Mouse (Mus musculus) kidney, postnatal 10 days (tissue): ENCODE results near the gene Brd4.
"Not testable (repeated sequence)": the region's sequence is repeated elsewhere in the genome, so short reads cannot be mapped to it uniquely, and the experiment has no call there.

Experiments
- DNase-seq: peaks from one replicate; pipeline ENCODE4 v3.0.0; 2021; ENCODE audit warnings: mixed read lengths

The Brd4 gene

GRCm38 (mm10) chr17:32220873-32221272, 63.6 kb downstream of the Brd4 start:
- DNase-seq = peak; percentile 33

DNA sequence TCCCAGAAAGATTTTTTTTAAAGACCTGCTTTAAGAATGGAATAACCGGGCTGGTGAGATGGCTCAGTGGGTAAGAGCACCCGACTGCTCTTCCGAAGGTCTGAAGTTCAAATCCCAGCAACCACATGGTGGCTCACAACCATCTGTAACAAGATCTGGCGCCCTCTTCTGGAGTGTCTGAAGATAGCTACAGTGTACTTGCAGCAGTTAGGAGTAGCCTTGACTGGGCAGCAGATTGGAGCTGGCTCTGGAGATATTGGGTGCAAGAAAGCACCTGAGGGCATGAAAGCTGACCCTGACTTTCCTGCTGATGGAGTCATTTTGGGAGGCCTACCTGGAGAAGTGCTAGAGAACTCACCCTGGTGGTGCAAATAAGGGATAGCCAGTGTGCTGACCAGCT, 68.9 kb downstream of the Brd4 start:
- not testable (repeated sequence) for DNase-seq

DNA sequence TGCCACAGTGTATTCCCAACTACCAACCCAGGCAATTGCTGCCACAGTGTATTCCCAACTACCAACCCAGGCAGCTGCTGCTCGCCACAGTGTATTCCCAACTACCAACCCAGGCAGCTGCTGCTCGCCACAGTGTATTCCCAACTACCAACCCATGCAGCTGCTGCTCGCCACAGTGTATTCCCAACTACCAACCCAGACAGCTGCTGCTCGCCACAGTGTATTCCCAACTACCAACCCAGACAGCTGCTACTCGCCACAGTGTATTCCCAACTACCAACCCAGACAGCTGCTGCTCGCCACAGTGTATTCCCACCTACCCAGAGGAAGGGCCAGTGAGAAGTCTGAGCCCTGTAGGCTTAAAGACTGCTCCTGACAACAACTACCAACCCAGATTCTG, 73.0 kb downstream of the Brd4 start:
- DNase-seq = not testable (repeated sequence)

- DNase-seq = peak; percentile 85
Measured at GRCm38 (mm10) chr17:32209752-32210151, 74.8 kb downstream of the Brd4 start.

GRCm38 (mm10) chr17:32209144-32209543, 75.4 kb downstream of the Brd4 start:
- DNase-seq = peak; percentile 78

- peak; percentile 70 for DNase-seq
Measured at GRCm38 (mm10) chr17:32207586-32208245, 76.8 kb downstream of the Brd4 start.

DNA sequence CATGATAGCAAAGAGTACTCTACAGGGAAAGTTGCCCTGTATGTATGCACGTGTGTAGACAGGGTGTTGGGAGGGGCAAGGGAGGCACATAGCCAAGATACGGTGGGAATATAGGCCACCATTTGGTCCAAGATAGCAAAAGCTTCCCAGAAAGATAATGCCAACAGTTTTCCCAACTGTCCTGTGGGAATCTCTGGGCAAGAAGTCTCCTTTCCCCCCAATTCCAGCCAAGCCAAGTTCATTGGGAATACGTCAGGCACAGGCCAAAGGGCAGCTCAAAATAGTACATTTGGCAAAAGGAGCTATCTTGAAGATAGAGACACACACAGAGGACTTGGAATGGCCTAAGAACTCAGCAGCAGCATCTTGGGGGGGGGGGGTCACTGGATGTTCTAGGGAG, 79.2 kb downstream of the Brd4 start:
- DNase-seq = no peak

GRCm38 (mm10) chr17:32202972-32203371, 81.5 kb downstream of the Brd4 start:
- DNase-seq = no peak

DNA sequence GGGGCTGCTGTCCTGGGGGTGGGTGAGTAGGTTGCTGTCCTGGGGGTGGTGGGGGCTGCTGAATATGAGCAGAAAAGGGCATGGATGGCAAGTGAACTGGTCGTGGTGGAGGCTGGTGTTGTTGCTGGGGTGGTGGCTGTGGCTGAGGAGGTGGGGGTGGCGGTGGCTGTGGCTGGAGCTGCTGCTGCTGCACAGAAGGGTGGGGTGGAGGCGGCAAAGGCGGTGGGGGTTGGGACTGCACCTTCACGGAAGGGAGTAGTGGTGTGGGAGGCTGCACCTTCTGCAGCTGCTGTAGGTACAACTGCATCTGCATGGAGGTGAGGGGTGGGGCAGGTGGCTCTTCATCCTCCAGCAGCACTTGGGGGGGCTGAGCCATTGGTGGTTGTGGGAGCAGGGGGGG, 83.4 kb downstream of the Brd4 start:
- no peak for DNase-seq

DNA sequence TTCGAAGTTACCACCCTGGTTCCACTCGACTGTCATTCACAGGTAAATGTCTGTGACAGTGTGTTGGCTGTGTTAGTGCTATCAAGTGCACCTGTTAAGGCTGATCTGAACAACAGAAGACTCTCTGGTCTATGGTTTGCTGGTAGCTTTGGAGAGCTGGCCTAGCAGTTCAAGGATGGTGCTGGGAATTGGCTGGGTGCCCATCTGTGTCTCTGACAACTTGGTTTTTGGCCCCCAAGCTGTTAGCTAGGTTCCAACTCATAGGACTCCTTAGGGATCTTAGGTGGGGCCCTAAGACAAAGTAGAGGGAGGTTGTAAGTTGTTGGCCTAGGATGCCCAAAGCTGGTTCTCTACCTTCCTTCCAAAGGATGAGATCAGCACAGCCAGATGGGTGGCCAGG, 84.7 kb downstream of the Brd4 start:
- DNase-seq = no peak

DNA sequence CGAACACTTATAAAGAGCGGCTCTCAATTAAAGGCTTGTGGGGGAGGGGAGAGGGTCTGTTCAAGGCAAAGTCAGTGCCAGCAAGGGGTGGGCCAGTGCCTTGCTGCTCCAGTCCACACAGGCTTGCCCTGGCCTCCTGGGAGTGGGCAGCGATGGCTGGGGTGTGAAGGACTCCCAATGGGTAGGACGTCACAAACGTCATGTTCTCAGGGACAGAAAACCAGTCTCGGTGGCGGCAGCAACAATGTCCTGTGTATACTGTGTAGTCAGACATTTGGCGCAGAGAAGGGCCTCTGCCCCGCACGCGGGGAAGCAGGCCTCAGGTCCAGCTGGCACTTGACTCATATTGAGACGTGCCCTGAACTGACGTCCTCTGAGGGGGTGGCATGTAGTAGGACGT, 87.4 kb downstream of the Brd4 start:
- DNase-seq = no peak

DNA sequence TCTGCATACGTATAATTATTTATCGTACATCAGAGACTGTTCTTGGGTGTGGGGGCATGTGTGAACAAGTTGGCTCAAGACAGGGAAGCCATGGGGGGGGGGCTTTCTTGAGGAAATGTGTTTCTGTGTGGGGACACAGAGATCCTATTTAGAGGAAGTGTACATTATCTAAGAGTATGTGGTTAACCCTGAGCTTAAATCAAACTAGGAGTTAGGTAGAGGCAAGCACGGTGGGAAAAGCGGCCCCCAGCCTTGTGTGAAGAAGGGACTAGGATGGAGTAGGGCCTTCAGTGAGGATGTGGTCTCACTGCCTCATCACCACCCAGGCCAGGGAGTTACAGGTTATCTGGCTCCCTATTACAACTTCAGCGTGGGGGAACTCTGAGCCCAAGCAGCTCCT, 88.8 kb downstream of the Brd4 start:
- DNase-seq = no peak

DNA sequence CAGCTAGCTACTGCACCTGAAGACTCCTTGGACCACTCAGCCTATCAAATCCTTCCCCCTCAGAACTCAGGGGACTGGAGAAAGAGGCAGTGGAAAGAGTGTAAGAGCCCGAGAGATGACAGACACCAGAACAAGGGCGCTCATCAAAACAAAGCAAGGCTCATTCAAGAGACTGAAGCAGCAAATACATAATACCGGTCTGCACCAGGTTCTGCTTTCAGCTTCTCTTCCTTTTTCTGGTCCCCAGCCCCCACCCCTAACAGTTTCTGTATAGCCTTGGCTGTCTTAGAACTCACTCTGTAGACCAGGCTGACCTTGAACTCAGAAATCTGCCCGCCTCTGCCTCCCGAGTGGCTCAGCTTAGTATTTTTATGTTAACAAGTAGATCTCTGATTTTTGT, 91.5 kb downstream of the Brd4 start:
- no peak for DNase-seq

DNA sequence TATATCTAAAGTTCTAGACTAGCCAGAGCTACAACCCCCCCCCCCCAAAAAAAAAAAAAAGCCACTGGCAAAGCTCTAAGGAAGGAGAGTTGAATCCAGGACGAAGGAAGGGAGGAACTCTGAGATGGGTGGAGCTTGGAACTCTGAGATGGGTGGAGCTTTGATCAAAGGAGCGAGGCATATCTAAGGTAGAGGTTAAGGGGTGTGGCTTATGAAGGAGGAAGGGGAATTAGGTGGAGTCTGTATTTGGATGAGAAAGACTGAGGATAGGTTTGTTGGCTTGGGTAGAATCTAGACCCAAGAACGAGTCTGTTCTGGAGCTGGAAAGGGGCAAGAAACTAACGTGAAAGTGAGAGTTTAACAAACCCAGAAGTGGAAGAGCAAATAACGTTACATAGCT, 94.7 kb downstream of the Brd4 start:
- no peak for DNase-seq

DNA sequence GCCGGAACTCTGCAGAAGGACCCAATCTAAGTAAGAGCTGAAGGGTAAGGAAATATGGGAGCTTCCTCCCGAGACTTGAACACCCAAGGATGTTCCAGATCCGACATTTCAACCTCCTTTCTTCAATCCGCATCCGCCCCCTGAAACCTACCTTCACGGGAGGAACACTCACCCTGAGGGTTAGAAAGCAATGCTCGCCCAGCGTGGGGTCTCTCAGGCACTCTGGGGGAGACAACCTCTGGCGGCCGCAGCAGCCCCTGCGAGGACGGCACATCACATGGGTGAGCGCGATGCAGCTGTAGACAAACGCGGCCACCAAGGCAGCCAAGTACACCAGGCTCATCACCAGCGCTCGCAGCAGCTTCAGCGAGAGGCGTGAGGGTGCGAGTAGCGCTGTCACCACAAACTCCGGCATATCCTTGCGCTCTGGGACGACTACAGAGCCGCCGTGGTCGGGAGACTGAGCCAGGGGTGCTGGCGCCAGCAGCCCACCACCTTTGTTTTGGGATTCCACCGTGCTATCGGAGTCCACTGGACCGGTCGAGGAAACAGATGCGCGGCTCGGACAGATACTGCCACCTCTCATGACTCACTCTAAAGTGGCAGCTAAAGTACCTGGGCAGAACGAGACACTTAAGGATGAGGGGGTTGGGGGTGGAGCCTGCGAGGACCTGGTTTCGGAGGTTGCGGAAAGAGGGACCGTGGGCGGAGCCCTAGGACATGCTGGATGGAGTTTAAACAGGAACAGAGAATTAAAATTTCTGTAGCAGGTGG, 95.5 kb downstream of the Brd4 start, which contains the start of gene Ephx3:
TSS of gene Ephx3 (minus strand) at position 687 of the 774 bp plus-strand sequence.
- no peak for DNase-seq

- DNase-seq = no peak
Measured at GRCm38 (mm10) chr17:32183017-32183416, 101.5 kb downstream of the Brd4 start.

DNA sequence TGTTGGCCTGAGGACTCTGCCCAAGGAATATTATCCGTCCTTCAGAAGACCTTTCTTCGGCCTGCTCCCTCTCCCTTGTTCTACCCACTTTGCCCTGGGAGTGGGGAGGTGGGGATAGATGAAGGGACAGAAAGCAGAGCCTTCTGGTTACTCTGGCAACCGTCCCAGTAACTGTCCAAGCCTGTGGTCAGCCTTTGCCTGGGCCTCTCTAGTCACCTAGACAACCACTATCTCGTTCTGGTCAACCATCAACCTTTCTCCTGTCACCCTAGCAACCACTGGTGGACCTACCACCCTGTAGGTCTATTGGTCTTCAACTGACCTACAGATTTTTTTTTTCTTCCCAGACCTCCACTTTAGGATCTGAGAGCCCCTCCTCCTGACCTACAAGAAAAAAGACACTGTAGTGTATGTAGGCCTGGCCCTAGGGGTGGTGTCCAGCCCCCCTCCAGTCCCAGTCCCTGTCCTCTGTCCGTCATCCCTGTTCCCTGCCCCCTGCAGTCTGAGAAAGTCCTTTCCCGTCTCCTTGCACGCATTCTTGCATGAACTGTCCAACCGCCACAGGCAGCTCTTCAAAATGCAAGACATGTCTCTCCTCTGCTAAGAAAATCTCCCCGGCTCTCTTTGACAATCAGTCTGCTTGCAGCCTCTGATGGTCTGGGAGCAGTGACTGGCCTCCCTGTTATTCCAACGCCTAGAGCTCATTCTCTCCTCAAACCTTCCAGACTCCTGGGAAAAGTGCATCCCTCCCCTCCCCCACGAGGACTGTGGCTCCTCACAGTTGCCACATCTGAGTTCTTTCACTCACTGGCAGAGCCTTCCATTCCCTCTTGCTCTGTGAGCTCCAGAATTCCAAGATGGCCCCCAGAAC, 104.7 kb downstream of the Brd4 start:
- DNase-seq = no peak

- no peak for DNase-seq
Measured at GRCm38 (mm10) chr17:32176919-32177318, 107.6 kb downstream of the Brd4 start.

DNA sequence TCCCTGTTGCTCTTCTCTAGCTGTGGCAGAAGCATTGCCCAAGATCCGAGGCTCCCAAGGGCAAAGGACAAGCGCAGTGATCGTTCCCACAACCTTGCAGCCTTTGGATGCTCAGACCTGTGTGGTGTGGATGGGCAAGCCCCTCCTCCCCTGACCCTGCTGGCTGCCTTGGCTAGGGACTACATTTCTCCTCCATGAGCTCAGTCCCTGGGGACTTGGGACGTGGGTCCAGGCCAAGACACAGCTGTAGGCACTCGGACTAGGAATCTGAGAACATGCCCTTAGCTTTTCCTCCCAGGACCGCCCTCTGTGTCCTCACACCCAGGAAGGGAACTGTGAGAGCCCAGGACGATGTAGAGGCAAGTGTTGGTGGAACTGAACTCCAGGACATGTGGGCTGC, 111.4 kb downstream of the Brd4 start:
- DNase-seq = peak; percentile 88

DNA sequence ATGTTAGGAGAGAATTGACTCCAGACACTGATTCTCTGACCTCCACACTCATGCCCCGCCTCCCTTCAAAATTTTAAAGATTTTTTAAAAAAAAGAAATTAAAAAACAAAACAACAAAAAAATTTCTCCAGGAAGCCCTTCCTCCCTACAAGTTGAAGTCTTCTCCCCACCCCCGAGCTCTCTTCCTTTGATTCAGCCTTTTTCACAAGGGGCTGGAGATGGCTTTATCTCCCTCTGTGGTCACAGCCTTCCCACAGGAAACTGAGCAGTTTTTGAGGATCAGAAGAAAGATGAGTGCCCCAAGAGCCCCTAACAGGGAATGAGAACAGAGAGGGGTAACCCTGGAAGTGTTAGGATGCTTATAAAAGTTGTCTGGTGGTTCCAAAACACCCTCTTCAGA, 112.0 kb downstream of the Brd4 start:
- DNase-seq = no peak

DNA sequence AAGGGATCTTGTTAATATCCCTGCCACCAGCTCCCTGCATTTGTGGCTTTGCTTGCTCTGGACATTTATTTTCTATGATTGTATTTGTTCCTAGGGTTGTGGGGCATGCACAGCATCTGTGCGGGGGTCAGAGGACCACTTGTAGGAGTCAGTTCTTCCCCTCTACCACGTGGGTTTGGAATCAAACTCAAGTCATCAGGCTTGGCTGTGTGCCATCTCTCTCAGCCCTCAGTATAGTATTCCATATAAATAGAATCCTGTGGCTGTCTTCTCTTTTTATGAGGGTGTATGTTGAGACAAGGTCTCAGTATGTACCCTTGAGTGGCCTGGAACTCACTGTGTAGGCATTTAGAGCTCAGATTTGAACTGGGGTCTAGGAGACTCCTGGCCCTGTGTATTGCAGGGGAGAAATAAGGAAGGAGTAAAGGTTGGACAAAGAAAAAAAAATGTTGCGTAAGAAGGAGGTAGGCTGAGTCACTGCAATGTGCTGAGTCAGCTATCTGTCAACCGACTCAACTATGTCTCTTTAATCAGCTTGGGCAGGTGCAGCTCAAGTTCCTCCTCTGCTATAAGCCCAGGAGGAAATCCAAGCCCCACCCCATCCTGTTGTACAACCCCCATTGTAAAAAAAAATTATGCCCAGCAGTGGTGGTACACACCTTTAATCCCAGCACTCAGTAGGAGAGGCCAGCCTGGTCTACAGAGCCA, 114.8 kb downstream of the Brd4 start:
- no peak for DNase-seq

- DNase-seq = peak; percentile 87
Measured at GRCm38 (mm10) chr17:32166687-32167086, 117.8 kb downstream of the Brd4 start, which contains the start of gene Notch3. Gene Notch3 (minus strand): TSS chr17:32166852.
